Mouse (Mus musculus) bone marrow macrophage, adult 2 months (primary cell): ENCODE results near the gene Bahcc1.

Experiments used
- CTCF ChIP-seq: IDR thresholded peaks from 2 replicates; pipeline ENCODE4 v1.5.1; 2012; ENCODE audit warnings: low read depth, mild to moderate bottlenecking, low read length, moderate library complexity
- POLR2A ChIP-seq: IDR thresholded peaks from 2 replicates; pipeline ENCODE4 v1.6.1; 2012; ENCODE audit warnings: mild to moderate bottlenecking, low read depth, low read length, borderline replicate concordance

DNA sequence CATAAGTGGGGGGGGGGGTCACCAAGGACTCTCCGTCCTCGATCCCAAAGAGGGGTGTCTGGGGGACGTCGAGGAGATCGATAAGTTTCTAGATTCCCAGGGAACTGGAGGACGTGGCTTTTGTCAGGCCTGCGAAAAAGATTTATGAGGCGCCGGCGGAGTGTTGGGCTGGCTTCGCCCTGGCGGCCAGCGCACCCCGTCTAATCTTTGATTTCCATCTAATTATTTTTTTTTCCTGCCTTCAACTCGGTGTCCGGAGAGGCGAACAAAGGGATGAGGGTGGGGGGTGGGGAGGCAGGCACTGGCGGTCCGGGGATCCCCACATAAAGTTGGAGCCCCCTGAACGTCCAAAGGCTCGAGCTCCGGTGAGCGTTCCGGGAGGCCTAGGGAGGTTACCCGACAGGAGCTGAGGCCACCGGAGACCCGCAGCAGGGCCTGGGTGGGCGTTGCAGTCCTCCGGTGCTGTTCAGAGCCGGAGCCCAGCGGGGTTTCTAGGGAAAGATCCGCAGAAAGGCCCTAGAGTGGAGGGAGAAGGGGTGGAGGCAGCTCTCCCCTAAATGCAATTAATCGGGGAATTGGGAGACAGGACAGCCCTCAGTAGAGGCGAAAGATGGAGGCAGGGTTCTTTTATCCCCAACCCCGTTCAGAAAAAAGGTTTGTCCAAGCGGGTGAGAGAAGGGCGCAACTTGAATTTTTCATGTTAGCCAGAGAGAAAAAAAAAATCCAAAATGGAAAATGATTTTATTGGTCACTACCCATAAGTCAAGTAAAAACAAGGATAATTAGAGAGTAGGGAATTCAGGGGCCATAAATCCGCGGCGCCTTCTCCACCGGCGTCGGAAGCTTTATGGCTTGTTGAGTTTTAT lies 45.3 kb upstream of the Bahcc1 start:
- no peak for TF ChIP-seq CTCF
- no peak for TF ChIP-seq POLR2A
